36 mouse cellular contexts compared by ENCODE assay signal in genomic region chr12:113090053-113090452, GRCm38 (mm10). TPM values are rescaled to one million over a fixed set of nuclear protein-coding genes. Genes with fewer than 3 reads are reported as not detected.
A peak's percentile ranks its signal among the peaks of the same experiment; 100 is the strongest.
DNase-seq lines count a peak whose midpoint lies in the region; ATAC-seq and TF ChIP-seq lines count a peak whose summit lies in the region.
"Had no signal": no experiment of that assay in that cellular context is flagged by ENCODE, and none has a peak within 500 bp of the region (broad histone marks: within the 10 kb centered on the region; RNA-seq: fewer than 3 reads in every experiment).

No protein-coding gene starts in this region.

- H3K4me2 ChIP-seq in heart, embryonic 11.5 days = no peak overlapping the region
- no peak overlapping the region for H3K4me2 ChIP-seq in kidney, embryonic 15.5 days
- H3K4me2 ChIP-seq in forebrain, embryonic 12.5 days = no peak overlapping the region
- H3K4me2 ChIP-seq: embryonic facial prominence, embryonic 13.5 days; heart, embryonic 12.5 days; limb, embryonic 15.5 days; midbrain, embryonic 12.5 days; neural tube, embryonic 12.5 days had no signal

- H3K27me3 ChIP-seq in heart, embryonic 11.5 days (ENCODE audit: control insufficient read depth, insufficient read depth, low read length) = 0 out of 2 replicates have a peak, but pooled peaks cover 4% of the 10 kb centered on the region
- H3K27me3 ChIP-seq in kidney, adult 2 months (replicated peaks; ENCODE audit: control insufficient read depth, insufficient read depth, low read length) = no peaks in the 10 kb centered on the region
- 0 out of 2 replicates have a peak, but pooled peaks cover 4% of the 10 kb centered on the region for H3K27me3 ChIP-seq in kidney, embryonic 15.5 days
- no peaks in the 10 kb centered on the region for H3K27me3 ChIP-seq in forebrain, embryonic 12.5 days
- H3K27me3 ChIP-seq: embryonic facial prominence, embryonic 13.5 days; limb, embryonic 15.5 days; midbrain, embryonic 12.5 days; Patski had no signal

- no peak for TF ChIP-seq CTCF in kidney, adult 2 months (conservative IDR thresholded peaks at IDR 0.05; ENCODE audit: insufficient read depth, insufficient read length, low read depth, low read length)

- DNase-seq in heart, postnatal 10 days = no peak
- peak; percentile 64 for DNase-seq in kidney, adult 2 months
- DNase-seq in kidney, adult 9 months = peak; percentile 58
- peak; percentile 44 to 55 for DNase-seq in kidney, postnatal 36 days
- DNase-seq in left cerebral cortex, postnatal 25 days (ENCODE audit: low spot score in 2 of 2) = no peak
- DNase-seq: adrenal gland, postnatal 10 days; cerebellum, adult 8-10 months; cerebellum, postnatal 25 days; forebrain, postnatal 0 days; gastrocnemius, postnatal 25 days; heart, adult 18-20 months; liver, postnatal 0 days; lung, postnatal 36 days; right cerebral cortex, adult 18-20 months; spleen, adult 18-20 months; thymus, postnatal 4 days had no signal

- H3K9me3 ChIP-seq in heart, embryonic 11.5 days (replicated peaks; ENCODE audit: control insufficient read depth, low read length) = no peaks in the 10 kb centered on the region
- no peaks in the 10 kb centered on the region for H3K9me3 ChIP-seq in kidney, embryonic 15.5 days (replicated peaks)
- H3K9me3 ChIP-seq in forebrain, embryonic 12.5 days = no peaks in the 10 kb centered on the region
- H3K9me3 ChIP-seq: embryonic facial prominence, embryonic 13.5 days; heart, embryonic 12.5 days; hindbrain, embryonic 10.5 days; limb, embryonic 10.5 days; limb, embryonic 15.5 days; megakaryocyte, embryonic 14.5 days; midbrain, embryonic 12.5 days; neural tube, embryonic 12.5 days had no signal

- no peak overlapping the region for H3K9ac ChIP-seq in heart, embryonic 11.5 days (ENCODE audit: low read depth, low read length)
- no peak overlapping the region for H3K9ac ChIP-seq in kidney, embryonic 15.5 days
- H3K9ac ChIP-seq in forebrain, embryonic 12.5 days = no peak overlapping the region
- H3K9ac ChIP-seq: embryonic facial prominence, embryonic 13.5 days; forebrain, postnatal 0 days; heart, embryonic 12.5 days; limb, embryonic 15.5 days; liver, postnatal 0 days; midbrain, embryonic 12.5 days; neural tube, embryonic 12.5 days had no signal

- intact Hi-C loops in heart, postnatal 10 days (cut with DNase I) = no loop called here
- intact Hi-C loops in left cerebral cortex, postnatal 25 days (cut with DNase I) = no loop called here

- no peaks in the 10 kb centered on the region for H3K4me1 ChIP-seq in heart, embryonic 11.5 days (ENCODE audit: control insufficient read depth, insufficient read depth, low read length)
- no peaks in the 10 kb centered on the region for H3K4me1 ChIP-seq in kidney, adult 2 months (ENCODE audit: control insufficient read depth, insufficient read depth, low read length)
- no peaks in the 10 kb centered on the region for H3K4me1 ChIP-seq in kidney, embryonic 15.5 days
- H3K4me1 ChIP-seq in forebrain, embryonic 12.5 days = no peaks in the 10 kb centered on the region
- H3K4me1 ChIP-seq: embryonic facial prominence, embryonic 13.5 days; heart, embryonic 12.5 days; limb, embryonic 10.5 days; limb, embryonic 15.5 days; megakaryocyte, embryonic 14.5 days; midbrain, embryonic 12.5 days; neural tube, embryonic 12.5 days had no signal

- H3K27ac ChIP-seq in heart, embryonic 11.5 days (ENCODE audit: low read depth, low read length) = no peak overlapping the region
- no peak overlapping the region for H3K27ac ChIP-seq in kidney, adult 2 months (ENCODE audit: insufficient read depth, low read depth, low read length)
- no peak overlapping the region for H3K27ac ChIP-seq in kidney, embryonic 15.5 days
- H3K27ac ChIP-seq in forebrain, embryonic 12.5 days = no peak overlapping the region
- H3K27ac ChIP-seq: embryonic facial prominence, embryonic 13.5 days; hindbrain, embryonic 10.5 days; layer of hippocampus, adult 2 months; limb, embryonic 10.5 days; limb, embryonic 15.5 days; midbrain, embryonic 12.5 days; neural tube, embryonic 12.5 days had no signal

- 81% methylated on average over 17 of the region's 17 CpGs for WGBS in heart, embryonic 11.5 days (ENCODE audit: insufficient replicate concordance)
- 65% methylated on average over 17 of the region's 17 CpGs for WGBS in kidney, adult 2 months
- WGBS in kidney, embryonic 15.5 days = 79% methylated on average over 17 of the region's 17 CpGs
- WGBS in forebrain, embryonic 12.5 days = 84% methylated on average over 17 of the region's 17 CpGs

- H3K4me3 ChIP-seq in heart, embryonic 11.5 days (ENCODE audit: low read depth, low read length) = no peak overlapping the region
- no peak overlapping the region for H3K4me3 ChIP-seq in kidney, adult 2 months (ENCODE audit: insufficient read depth, low read depth, low read length)
- H3K4me3 ChIP-seq in kidney, embryonic 15.5 days (replicated peaks) = no peak overlapping the region
- no peak overlapping the region for H3K4me3 ChIP-seq in forebrain, embryonic 12.5 days (replicated peaks)
- H3K4me3 ChIP-seq: embryonic facial prominence, embryonic 13.5 days; erythroblast, embryonic 14.5 days; heart, embryonic 12.5 days; hindbrain, embryonic 10.5 days; layer of hippocampus, adult 2 months; limb, embryonic 10.5 days; limb, embryonic 15.5 days; megakaryocyte, embryonic 14.5 days; midbrain, embryonic 12.5 days; myocyte; neural tube, embryonic 12.5 days had no signal

- no peak for TF ChIP-seq POLR2A in kidney, adult 2 months (IDR thresholded peaks at IDR 0.05; ENCODE audit: low read depth, low read length)

- no peaks in the 10 kb centered on the region for H3K36me3 ChIP-seq in heart, embryonic 11.5 days (ENCODE audit: control insufficient read depth, insufficient read depth, low read length)
- H3K36me3 ChIP-seq in kidney, adult 2 months (ENCODE audit: control insufficient read depth, insufficient read depth, low read length) = no peaks in the 10 kb centered on the region
- no peaks in the 10 kb centered on the region for H3K36me3 ChIP-seq in kidney, embryonic 15.5 days
- H3K36me3 ChIP-seq in forebrain, embryonic 12.5 days (replicated peaks) = no peaks in the 10 kb centered on the region
- H3K36me3 ChIP-seq: embryonic facial prominence, embryonic 13.5 days; heart, embryonic 12.5 days; hindbrain, embryonic 10.5 days; limb, embryonic 10.5 days; limb, embryonic 15.5 days; midbrain, embryonic 12.5 days; neural tube, embryonic 12.5 days had no signal

- 0 out of 2 replicates have a peak, but pooled peaks have one; percentile 2 for ATAC-seq in heart, embryonic 11.5 days (replicated peaks; ENCODE audit: insufficient number of reproducible peaks, low FRiP score, low TSS enrichment)
- ATAC-seq in kidney, embryonic 15.5 days (replicated peaks; ENCODE audit: low FRiP score) = no peak
- ATAC-seq in forebrain, embryonic 12.5 days (ENCODE audit: low FRiP score) = no peak
- ATAC-seq: forebrain, postnatal 0 days; intestine, postnatal 0 days; liver, postnatal 0 days; Patski had no signal

RNA-seq across cellular contexts. Expression of gene Mta1, which starts 8.0 kb away (rescaled TPM):
- 12.3 and 14.7 TPM in 2 replicates for polyA plus RNA-seq in heart, embryonic 11.5 days (2014; fragmentation: Nextera tagmentation; extraction: Ambion mirVana)
- total RNA-seq in heart, postnatal 10 days (2021) = 10 to 100 TPM; 50.1 TPM
- 39.0 and 44.4 TPM in 2 replicates for polyA plus RNA-seq in kidney, adult 2 months (2012; rRNA removed)
- polyA plus RNA-seq in kidney, embryonic 15.5 days (2015; fragmentation: Nextera tagmentation; extraction: Ambion mirVana) = 16.0 and 16.3 TPM in 2 replicates
- 22.2 and 22.7 TPM in 2 replicates for polyA plus RNA-seq in forebrain, embryonic 12.5 days (2016; fragmentation: Nextera tagmentation; extraction: Ambion mirVana)
- total RNA-seq in left cerebral cortex, postnatal 25 days (2021) = 10 to 100 TPM; 76.7 to 82.7 TPM

RNA-seq across cellular contexts. Expression of gene Tex22, which starts 15.8 kb away (rescaled TPM):
- 0.16 TPM in 1 of 2 replicates, not detected in the other for polyA plus RNA-seq in heart, embryonic 11.5 days (2014; fragmentation: Nextera tagmentation; extraction: Ambion mirVana)
- under 1 TPM in 1 of 2 experiments, not detected in 1; 0.41 TPM for total RNA-seq in heart, postnatal 10 days (2021)
- polyA plus RNA-seq in kidney, adult 2 months (2012; rRNA removed) = 0.16 and 0.46 TPM in 2 replicates
- 0.80 TPM in 1 of 2 replicates, not detected in the other for polyA plus RNA-seq in kidney, embryonic 15.5 days (2015; fragmentation: Nextera tagmentation; extraction: Ambion mirVana)
- 0.26 TPM in 1 of 2 replicates, not detected in the other for polyA plus RNA-seq in forebrain, embryonic 12.5 days (2016; fragmentation: Nextera tagmentation; extraction: Ambion mirVana)
- total RNA-seq in left cerebral cortex, postnatal 25 days (2021) = under 1 TPM in 1 of 2 experiments, not detected in 1; 0.44 TPM
- total RNA-seq: adrenal gland, postnatal 10 days; gastrocnemius, postnatal 25 days; heart, adult 18-20 months had no signal
- polyA plus RNA-seq: embryonic facial prominence, embryonic 13.5 days; erythroblast, embryonic 14.5 days; forebrain, embryonic 11.5 days; forebrain, postnatal 0 days; heart, embryonic 12.5 days; heart, postnatal 0 days; hindbrain, embryonic 10.5 days; intestine, postnatal 0 days; limb, embryonic 15.5 days; liver, postnatal 0 days; midbrain, embryonic 12.5 days; midbrain, postnatal 0 days; neural tube, embryonic 12.5 days; Patski; thymus, postnatal 0 days had no signal

RNA-seq across cellular contexts. Expression of gene Crip2, which starts 50.0 kb away (rescaled TPM):
- 1,118 and 1,169 TPM in 2 replicates for polyA plus RNA-seq in heart, embryonic 11.5 days (2014; fragmentation: Nextera tagmentation; extraction: Ambion mirVana)
- 1,000 to 10,000 TPM; 1,259 to 1,405 TPM for total RNA-seq in heart, postnatal 10 days (2021)
- polyA plus RNA-seq in kidney, adult 2 months (2012; rRNA removed) = 221 and 233 TPM in 2 replicates
- 203 and 210 TPM in 2 replicates for polyA plus RNA-seq in kidney, embryonic 15.5 days (2015; fragmentation: Nextera tagmentation; extraction: Ambion mirVana)
- 223 and 227 TPM in 2 replicates for polyA plus RNA-seq in forebrain, embryonic 12.5 days (2016; fragmentation: Nextera tagmentation; extraction: Ambion mirVana)
- 100 to 1,000 TPM; 160 to 161 TPM for total RNA-seq in left cerebral cortex, postnatal 25 days (2021)

RNA-seq across cellular contexts. Expression of gene Crip1, which starts 56.1 kb away (rescaled TPM):
- 525 and 533 TPM in 2 replicates for polyA plus RNA-seq in heart, embryonic 11.5 days (2014; fragmentation: Nextera tagmentation; extraction: Ambion mirVana)
- 100 to 1,000 TPM; 260 to 267 TPM for total RNA-seq in heart, postnatal 10 days (2021)
- polyA plus RNA-seq in kidney, adult 2 months (2012; rRNA removed) = 195 and 229 TPM in 2 replicates
- polyA plus RNA-seq in kidney, embryonic 15.5 days (2015; fragmentation: Nextera tagmentation; extraction: Ambion mirVana) = 309 and 310 TPM in 2 replicates
- 48.5 and 62.0 TPM in 2 replicates for polyA plus RNA-seq in forebrain, embryonic 12.5 days (2016; fragmentation: Nextera tagmentation; extraction: Ambion mirVana)
- total RNA-seq in left cerebral cortex, postnatal 25 days (2021) = 10 to 100 TPM; 12.4 to 15.2 TPM

Comparison
In these comparisons a context has a peak if more than half of its experiments do, and no peak if none do; other contexts are left out.
1. DNase-seq: peak in kidney, adult 2 months (single experiment), kidney, adult 9 months (single experiment) and kidney, postnatal 36 days (2 of 2); none in heart, postnatal 10 days (0 of 2) and left cerebral cortex, postnatal 25 days (0 of 2).